Mouse (Mus musculus) liver, postnatal 0 days (tissue): Measurements from ENCODE around the gene Taf10.

ENCODE experiments used
- CTCF ChIP-seq: sonication (generic); IDR thresholded peaks from 2 replicates; pipeline ENCODE4 v1.5.1; 2016; ENCODE audit warnings: antibody characterized with exemption, low read depth
- EP300 ChIP-seq: IDR thresholded peaks from 2 replicates; pipeline ENCODE4 v1.6.1; 2016; ENCODE audit warnings: antibody characterized with exemption, low read depth, mild to moderate bottlenecking

DNA sequence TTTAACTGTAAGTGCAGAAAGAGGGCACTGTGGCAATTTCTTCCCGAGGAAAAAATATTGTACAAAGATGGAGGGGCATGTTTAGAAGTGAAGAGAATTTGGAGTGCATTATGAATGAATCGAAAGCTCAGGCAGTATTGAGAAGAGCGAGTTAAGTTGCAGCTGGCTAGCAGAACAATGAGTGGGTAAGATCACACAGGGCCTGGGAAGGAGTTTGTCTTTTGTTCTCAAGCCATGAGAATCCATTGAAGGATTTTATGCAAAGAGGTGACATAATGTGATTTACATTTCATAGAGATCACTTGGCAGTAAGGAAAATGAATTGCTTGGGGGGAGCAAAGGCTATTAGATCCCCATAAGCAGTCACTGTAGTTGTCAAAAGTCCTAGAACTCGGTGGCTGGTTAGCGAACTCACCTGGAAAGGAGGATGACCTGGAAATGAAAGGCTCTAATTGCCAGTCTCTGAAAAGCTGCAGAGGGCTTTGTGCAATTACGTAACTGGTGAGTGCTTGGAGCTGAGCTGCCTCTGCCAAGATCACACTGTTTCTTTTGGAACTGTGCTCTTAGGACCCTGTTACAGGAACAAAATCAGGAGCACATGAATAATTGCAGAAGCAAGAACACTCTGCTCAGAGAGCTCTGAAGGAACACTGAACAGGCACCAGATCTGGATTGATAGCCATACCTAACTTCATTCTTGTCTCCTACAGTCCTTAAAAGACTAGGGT lies 15.3 kb downstream of the Taf10 start:
- TF ChIP-seq CTCF, result no peak
- no peak for TF ChIP-seq EP300
